Comparison of ENCODE assay signal across 20 mouse cellular contexts in the genomic region with DNA sequence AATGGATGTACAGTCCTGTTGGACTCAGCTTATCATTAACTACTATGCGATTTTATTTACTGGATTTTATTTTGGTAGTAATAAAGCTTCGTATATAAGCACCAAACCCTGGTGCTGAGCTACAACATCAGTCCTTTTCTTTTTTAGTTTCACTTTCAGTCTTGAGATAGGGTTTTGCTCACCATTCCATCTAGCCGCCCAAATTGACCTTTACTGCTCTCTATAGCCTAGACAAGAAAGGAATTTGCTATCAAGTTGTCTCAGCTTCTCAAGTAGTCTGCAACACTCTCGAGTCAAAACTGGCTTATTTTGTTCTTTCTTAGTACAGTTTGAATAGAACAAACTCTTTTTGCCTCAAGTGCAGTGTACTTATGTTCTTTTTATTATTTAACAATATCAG.
DNase-seq lines count a peak whose midpoint lies in the region; ATAC-seq lines count a peak whose summit lies in the region.
"Had no signal": no experiment of that assay in that cellular context is flagged by ENCODE, and none has a peak within 500 bp of the region (broad histone marks: within the 10 kb centered on the region; RNA-seq: fewer than 3 reads in every experiment).

No protein-coding gene starts in this region.

- no peaks in the 10 kb centered on the region for H3K4me1 ChIP-seq in heart, embryonic 16.5 days (ENCODE audit: control insufficient read depth, insufficient read depth, low read length)
- H3K4me1 ChIP-seq: embryonic facial prominence, embryonic 15.5 days; forebrain, embryonic 13.5 days; hindbrain, embryonic 15.5 days; liver, embryonic 13.5 days; midbrain, embryonic 12.5 days had no signal

- H3K9ac ChIP-seq in heart, embryonic 16.5 days (ENCODE audit: low read length) = no peak overlapping the region
- H3K9ac ChIP-seq: embryonic facial prominence, embryonic 15.5 days; forebrain, embryonic 13.5 days; hindbrain, embryonic 15.5 days; liver, embryonic 13.5 days; midbrain, embryonic 12.5 days had no signal

- no peak overlapping the region for H3K27ac ChIP-seq in heart, embryonic 16.5 days (ENCODE audit: low read length)
- H3K27ac ChIP-seq: embryonic facial prominence, embryonic 15.5 days; forebrain, embryonic 13.5 days; hindbrain, embryonic 15.5 days; liver, embryonic 13.5 days; midbrain, embryonic 12.5 days had no signal

- peak overlapping the region; percentile 24 for H3K4me3 ChIP-seq in heart, embryonic 16.5 days (ENCODE audit: low read length)
- H3K4me3 ChIP-seq: embryonic facial prominence, embryonic 15.5 days; forebrain, embryonic 13.5 days; hindbrain, embryonic 15.5 days; liver, embryonic 13.5 days; midbrain, embryonic 12.5 days had no signal

- H3K36me3 ChIP-seq in heart, embryonic 16.5 days (ENCODE audit: control insufficient read depth, insufficient read depth) = no peaks in the 10 kb centered on the region
- H3K36me3 ChIP-seq: embryonic facial prominence, embryonic 15.5 days; hindbrain, embryonic 15.5 days; liver, embryonic 13.5 days; midbrain, embryonic 12.5 days had no signal

- H3K4me2 ChIP-seq in heart, embryonic 16.5 days (ENCODE audit: low read depth, low read length) = peak overlapping the region; percentile 45
- H3K4me2 ChIP-seq: embryonic facial prominence, embryonic 15.5 days; forebrain, embryonic 13.5 days; hindbrain, embryonic 15.5 days; liver, embryonic 13.5 days; midbrain, embryonic 12.5 days had no signal

- no peak for DNase-seq in heart, postnatal 4 days
- DNase-seq in 416B (ENCODE audit: low read depth) (peak; percentile 77), NIH3T3 (ENCODE audit: low read depth) (peak; percentile 11)
- DNase-seq in right cerebral cortex, adult 2 months (ENCODE audit: low spot score in 2 of 2) = no peak
- no peak for DNase-seq in left cerebral cortex, adult 18-20 months (ENCODE audit: low spot score in 2 of 2)
- DNase-seq: adrenal gland, adult 2 months; cerebellum, adult 2 months; heart, adult 11 months; kidney, adult 8-10 months; layer of hippocampus, postnatal 36 days; left cerebral cortex, postnatal 4 days; liver, embryonic 13.5 days; lung, postnatal 10 days; right cerebral cortex, postnatal 14 days had no signal

- ATAC-seq in heart, embryonic 16.5 days (replicated peaks; ENCODE audit: extremely low read depth, insufficient read depth, low FRiP score) = no peak
- ATAC-seq in megakaryocyte progenitor cell, adult 5-6 weeks (replicated peaks; ENCODE audit: poor library complexity) = 0 out of 2 replicates have a peak, but pooled peaks have one; percentile 20
- ATAC-seq: forebrain, embryonic 13.5 days had no signal

- no peaks in the 10 kb centered on the region for H3K9me3 ChIP-seq in heart, embryonic 16.5 days (replicated peaks; ENCODE audit: control insufficient read depth, low read length)
- H3K9me3 ChIP-seq: embryonic facial prominence, embryonic 15.5 days; forebrain, embryonic 13.5 days; hindbrain, embryonic 15.5 days; liver, embryonic 13.5 days; midbrain, embryonic 12.5 days had no signal

- WGBS in heart, embryonic 16.5 days = 35% methylated on average over 4 of the region's 4 CpGs

- H3K27me3 ChIP-seq in heart, embryonic 16.5 days (ENCODE audit: control insufficient read depth, insufficient read depth, low read length) = no peaks in the 10 kb centered on the region
- H3K27me3 ChIP-seq: embryonic facial prominence, embryonic 15.5 days; forebrain, embryonic 13.5 days; hindbrain, embryonic 15.5 days; liver, embryonic 13.5 days; midbrain, embryonic 12.5 days had no signal

Comparison
In these comparisons a context has a peak if more than half of its experiments do, and no peak if none do; other contexts are left out.
1. DNase-seq: peak in 416B (single experiment) and NIH3T3 (single experiment); none in heart, postnatal 4 days (single experiment), right cerebral cortex, adult 2 months (0 of 2) and left cerebral cortex, adult 18-20 months (0 of 2).